Mouse (Mus musculus) midbrain, embryonic 10.5 days (tissue): Measurements from ENCODE around the gene Lhfpl2. TPM values are rescaled to one million over a fixed set of nuclear protein-coding genes. Genes with fewer than 3 reads are reported as not detected.

Experiments
- DNase-seq: peaks from one replicate; pipeline ENCODE4 v3.0.0-alpha.2; 2017; ENCODE audit warnings: low spot score
- H3K27ac ChIP-seq: fragments of 300-500 bp; sonication (generic); replicated peaks from 2 replicates; pipeline ENCODE4 v1.5.1; 2016; ENCODE audit warnings: mild to moderate bottlenecking
- H3K27me3 ChIP-seq: fragments of 300-500 bp; sonication (generic); 2 replicates; pipeline ENCODE4 v1.6.1; 2016; ENCODE audit warnings: low read depth, mild to moderate bottlenecking; ENCODE audit not compliant: poor library complexity, severe bottlenecking
- H3K36me3 ChIP-seq: fragments of 300-500 bp; sonication (generic); 2 replicates; pipeline ENCODE4 v1.6.1; 2016; ENCODE audit warnings: mild to moderate bottlenecking, moderate library complexity
- H3K4me1 ChIP-seq: fragments of 300-500 bp; sonication (generic); 2 replicates; pipeline ENCODE4 v1.6.1; 2016
- H3K4me3 ChIP-seq: fragments of 300-500 bp; sonication (generic); 2 replicates; pipeline ENCODE4 v1.5.1; 2016; ENCODE audit warnings: mild to moderate bottlenecking, moderate library complexity
- H3K9me3 ChIP-seq: fragments of 300-500 bp; sonication (generic); replicated peaks from 2 replicates; pipeline ENCODE4 v1.6.1; 2016; ENCODE audit warnings: mild to moderate bottlenecking
- WGBS: fragments of 180-500 bp; shearing (Covaris S2); methylation state at CpG from one replicate; pipeline ENCODE4 v1.1.7; 2016; 5-methylcytosine and 5-hydroxymethylcytosine counted together
- polyA plus RNA-seq: library from polyadenylated mRNA; unstranded; fragments of >200 nt; fragmentation: Nextera tagmentation; extraction: Ambion mirVana; gene quantifications from 2 replicates; pipeline ENCODE4 v1.2.1, GENCODE M21; 2016

The Lhfpl2 gene
- polyA plus RNA-seq, 1 experiment from 2014 or later = 18.0 TPM

- Histone ChIP-seq H3K4me1 (peaks cover 56% of the 10 kb centered on the region), H3K36me3 (no peaks in the 10 kb centered on the region), H3K9me3 (no peaks in the 10 kb centered on the region), H3K27me3 (peaks cover 6% of the 10 kb centered on the region; the same call in 1 of the 2 replicates), H3K4me3 (no peak overlapping the region), H3K27ac (no peak overlapping the region)
- DNase-seq = no peak
- 73% methylated on average over 14 of the region's 14 CpGs for WGBS
These were observed 82.3 kb downstream of the Lhfpl2 start for GRCm38 (mm10) chr13:94139713-94140445.

GRCm38 (mm10) chr13:94140446-94140845 lies 82.8 kb downstream of the Lhfpl2 start:
- no peak overlapping the region for H3K27ac ChIP-seq
- H3K27me3 ChIP-seq = peaks cover 6% of the 10 kb centered on the region; the same call in 1 of the 2 replicates
- WGBS = 83% methylated on average over 4 of the region's 4 CpGs
- no peaks in the 10 kb centered on the region for H3K9me3 ChIP-seq
- H3K4me3 ChIP-seq = no peak overlapping the region
- no peak for DNase-seq
- H3K4me1 ChIP-seq = peaks cover 50% of the 10 kb centered on the region
- no peaks in the 10 kb centered on the region for H3K36me3 ChIP-seq

GRCm38 (mm10) chr13:94143063-94143652 lies 85.6 kb downstream of the Lhfpl2 start:
- WGBS = 27% methylated on average over 12 of the region's 12 CpGs
- H3K27ac ChIP-seq = 0 out of 2 replicates have a peak overlapping the region, but pooled peaks have one; percentile 17
- peaks cover 46% of the 10 kb centered on the region for H3K4me1 ChIP-seq
- H3K9me3 ChIP-seq = no peaks in the 10 kb centered on the region
- no peak overlapping the region for H3K4me3 ChIP-seq
- H3K36me3 ChIP-seq = no peaks in the 10 kb centered on the region
- H3K27me3 ChIP-seq = peaks cover 6% of the 10 kb centered on the region; the same call in 1 of the 2 replicates
- DNase-seq = peak; percentile 41

GRCm38 (mm10) chr13:94144451-94144850 lies 86.9 kb downstream of the Lhfpl2 start:
- H3K4me3 ChIP-seq = no peak overlapping the region
- no peaks in the 10 kb centered on the region for H3K36me3 ChIP-seq
- DNase-seq = no peak
- H3K9me3 ChIP-seq = no peaks in the 10 kb centered on the region
- peaks cover 6% of the 10 kb centered on the region; the same call in 1 of the 2 replicates for H3K27me3 ChIP-seq
- H3K4me1 ChIP-seq = peaks cover 46% of the 10 kb centered on the region
- H3K27ac ChIP-seq = no peak overlapping the region
- WGBS = 74% methylated on average over 8 of the region's 8 CpGs

GRCm38 (mm10) chr13:94147257-94147656 lies 89.7 kb downstream of the Lhfpl2 start:
- Histone ChIP-seq H3K27me3 (no peaks in the 10 kb centered on the region; the same call in 1 of the 2 replicates), H3K4me3 (no peak overlapping the region), H3K4me1 (peaks cover 39% of the 10 kb centered on the region), H3K27ac (no peak overlapping the region), H3K36me3 (no peaks in the 10 kb centered on the region), H3K9me3 (no peaks in the 10 kb centered on the region)
- WGBS = 59% methylated on average over 4 of the region's 4 CpGs
- no peak for DNase-seq

GRCm38 (mm10) chr13:94149006-94149405 lies 91.4 kb downstream of the Lhfpl2 start:
- 88% methylated on average over 5 of the region's 5 CpGs for WGBS
- DNase-seq = no peak
- Histone ChIP-seq H3K4me3 (no peak overlapping the region), H3K36me3 (no peaks in the 10 kb centered on the region), H3K27me3 (no peaks in the 10 kb centered on the region), H3K9me3 (no peaks in the 10 kb centered on the region), H3K4me1 (peaks cover 22% of the 10 kb centered on the region), H3K27ac (no peak overlapping the region)

- WGBS = 92% methylated on average over 8 of the region's 8 CpGs
- peaks cover 19% of the 10 kb centered on the region for H3K4me1 ChIP-seq
- H3K36me3 ChIP-seq = no peaks in the 10 kb centered on the region
- H3K9me3 ChIP-seq = no peaks in the 10 kb centered on the region
- H3K27me3 ChIP-seq = no peaks in the 10 kb centered on the region
- no peak overlapping the region for H3K27ac ChIP-seq
- no peak for DNase-seq
- H3K4me3 ChIP-seq = no peak overlapping the region
These were observed 92.2 kb downstream of the Lhfpl2 start for GRCm38 (mm10) chr13:94149781-94150180.

GRCm38 (mm10) chr13:94151308-94151707 lies 93.7 kb downstream of the Lhfpl2 start:
- Histone ChIP-seq H3K27me3 (no peaks in the 10 kb centered on the region), H3K4me3 (no peak overlapping the region), H3K36me3 (no peaks in the 10 kb centered on the region), H3K4me1 (peaks cover 19% of the 10 kb centered on the region), H3K27ac (peak overlapping the region; percentile 28; the same call in 1 of the 2 replicates), H3K9me3 (no peaks in the 10 kb centered on the region)
- WGBS = 76% methylated on average over 4 of the region's 4 CpGs
- DNase-seq = no peak

- no peak for DNase-seq
- peaks cover 22% of the 10 kb centered on the region for H3K4me1 ChIP-seq
- WGBS = 94% methylated on average over 10 of the region's 10 CpGs
- H3K9me3 ChIP-seq = peaks cover 5% of the 10 kb centered on the region; the same call in 1 of the 2 replicates
- no peaks in the 10 kb centered on the region for H3K27me3 ChIP-seq
- no peak overlapping the region for H3K4me3 ChIP-seq
- H3K27ac ChIP-seq = no peak overlapping the region
- no peaks in the 10 kb centered on the region for H3K36me3 ChIP-seq
These were observed 95.2 kb downstream of the Lhfpl2 start for GRCm38 (mm10) chr13:94152836-94153235.

GRCm38 (mm10) chr13:94153658-94154057 lies 96.1 kb downstream of the Lhfpl2 start:
- Histone ChIP-seq H3K27ac (no peak overlapping the region), H3K4me1 (peaks cover 27% of the 10 kb centered on the region), H3K4me3 (no peak overlapping the region), H3K36me3 (no peaks in the 10 kb centered on the region), H3K9me3 (peaks cover 5% of the 10 kb centered on the region; the same call in 1 of the 2 replicates), H3K27me3 (no peaks in the 10 kb centered on the region)
- DNase-seq = no peak
- WGBS = 88% methylated on average over 6 of the region's 6 CpGs

- Histone ChIP-seq H3K4me3 (no peak overlapping the region), H3K9me3 (peaks cover 5% of the 10 kb centered on the region; the same call in 1 of the 2 replicates), H3K36me3 (no peaks in the 10 kb centered on the region), H3K27me3 (no peaks in the 10 kb centered on the region), H3K4me1 (peaks cover 38% of the 10 kb centered on the region), H3K27ac (no peak overlapping the region)
- 90% methylated on average over 15 of the region's 15 CpGs for WGBS
- DNase-seq = no peak
These were observed 97.1 kb downstream of the Lhfpl2 start for GRCm38 (mm10) chr13:94154512-94155296.

GRCm38 (mm10) chr13:94155657-94156429 lies 98.2 kb downstream of the Lhfpl2 start:
- Histone ChIP-seq H3K27ac (0 out of 2 replicates have a peak overlapping the region, but pooled peaks have one; percentile 6), H3K36me3 (no peaks in the 10 kb centered on the region), H3K4me1 (peaks cover 35% of the 10 kb centered on the region), H3K4me3 (no peak overlapping the region), H3K27me3 (no peaks in the 10 kb centered on the region), H3K9me3 (peaks cover 5% of the 10 kb centered on the region; the same call in 1 of the 2 replicates)
- 48% methylated on average over 9 of the region's 9 CpGs for WGBS
- DNase-seq = no peak
